ENCODE assay signal across 13 mouse cellular contexts in the genomic region with DNA sequence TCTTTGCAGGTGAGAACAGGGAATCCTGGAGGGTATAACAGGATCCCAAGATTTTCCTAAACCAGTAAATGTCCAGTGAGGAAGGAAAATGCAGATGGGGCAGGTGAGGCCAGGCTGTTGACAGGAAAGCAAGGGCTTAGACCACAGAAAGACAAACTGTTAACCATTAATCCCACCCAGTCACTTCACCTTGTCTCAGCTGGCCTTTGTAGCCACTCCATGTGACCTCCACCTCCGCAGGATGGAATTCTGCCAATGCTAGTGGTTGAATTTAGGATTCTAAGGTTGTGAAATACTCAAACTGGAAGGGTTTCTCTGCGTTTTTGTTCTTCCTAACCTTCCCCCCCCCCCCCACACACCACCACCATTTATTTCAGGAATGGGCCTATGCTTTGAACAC. TPM values are rescaled to one million over a fixed set of nuclear protein-coding genes. Genes with fewer than 3 reads are reported as not detected.
DNase-seq lines count a peak whose midpoint lies in the region; ATAC-seq and TF ChIP-seq lines count a peak whose summit lies in the region.
"Had no signal": no experiment of that assay in that cellular context is flagged by ENCODE, and none has a peak within 500 bp of the region (broad histone marks: within the 10 kb centered on the region; RNA-seq: fewer than 3 reads in every experiment).

No protein-coding gene starts in this region.

- no peak for TF ChIP-seq CTCF in lung, postnatal 0 days (IDR thresholded peaks at IDR 0.05)

- peak; percentile 16 for DNase-seq in NIH3T3 (ENCODE audit: low read depth)
- DNase-seq in kidney, postnatal 36 days = peak; percentile 81 to 91
- DNase-seq in lung, postnatal 0 days (ENCODE audit: low spot score) = peak; percentile 47
- DNase-seq in thymus, postnatal 10 days (ENCODE audit: low spot score in 2 of 2) = no peak
- no peak for DNase-seq in urinary bladder, postnatal 25 days (ENCODE audit: low spot score)
- DNase-seq: cerebellum, adult 11-12 months; heart, postnatal 10 days; thymus, postnatal 25 days had no signal

- WGBS in lung, postnatal 0 days = 43% methylated on average over 2 of the region's 2 CpGs
- 71% methylated on average over 2 of the region's 2 CpGs for WGBS in forebrain, embryonic 15.5 days

- H3K27ac ChIP-seq in brown adipose tissue, adult 24 weeks (replicated peaks; ENCODE audit: low read depth, low read length) = peak overlapping the region; percentile 94
- H3K27ac ChIP-seq in lung, postnatal 0 days (ENCODE audit: low read length) = no peak overlapping the region
- no peak overlapping the region for H3K27ac ChIP-seq in forebrain, embryonic 15.5 days (replicated peaks)
- H3K27ac ChIP-seq: limb, embryonic 10.5 days had no signal

- no peak overlapping the region for H3K9ac ChIP-seq in lung, postnatal 0 days (replicated peaks; ENCODE audit: low read depth)
- H3K9ac ChIP-seq in forebrain, embryonic 15.5 days (replicated peaks) = no peak overlapping the region

- peaks cover 12% of the 10 kb centered on the region for H3K4me1 ChIP-seq in brown adipose tissue, adult 24 weeks (ENCODE audit: control insufficient read depth, insufficient read depth, insufficient read length, low read length)
- no peaks in the 10 kb centered on the region; the same call in 1 of the 2 replicates for H3K4me1 ChIP-seq in lung, postnatal 0 days (ENCODE audit: insufficient read depth, low read depth, low read length)
- peaks cover 17% of the 10 kb centered on the region for H3K4me1 ChIP-seq in forebrain, embryonic 15.5 days

- H3K4me3 ChIP-seq in brown adipose tissue, adult 24 weeks (ENCODE audit: insufficient read depth, low read depth, low read length) = no peak overlapping the region
- no peak overlapping the region for H3K4me3 ChIP-seq in lung, postnatal 0 days (ENCODE audit: low read depth, low read length)
- no peak overlapping the region for H3K4me3 ChIP-seq in forebrain, embryonic 15.5 days
- H3K4me3 ChIP-seq: erythroblast, embryonic 14.5 days; limb, embryonic 10.5 days had no signal

- TF ChIP-seq EP300 in lung, postnatal 0 days (IDR thresholded peaks at IDR 0.05) = peak; percentile 49

- H3K4me2 ChIP-seq in lung, postnatal 0 days (replicated peaks; ENCODE audit: low read depth, low read length) = no peak overlapping the region
- H3K4me2 ChIP-seq in forebrain, embryonic 15.5 days (replicated peaks) = no peak overlapping the region

- no peak for ATAC-seq in lung, postnatal 0 days
- no peak for ATAC-seq in forebrain, embryonic 15.5 days (replicated peaks)

- no peaks in the 10 kb centered on the region for H3K27me3 ChIP-seq in lung, postnatal 0 days (replicated peaks; ENCODE audit: insufficient read depth, low read length)
- no peaks in the 10 kb centered on the region for H3K27me3 ChIP-seq in forebrain, embryonic 15.5 days
- H3K27me3 ChIP-seq: CH12.LX had no signal

- no peaks in the 10 kb centered on the region for H3K36me3 ChIP-seq in lung, postnatal 0 days (ENCODE audit: insufficient read depth, low read length)
- H3K36me3 ChIP-seq in forebrain, embryonic 15.5 days = 0 out of 2 replicates have a peak, but pooled peaks cover under 1% of the 10 kb centered on the region
- H3K36me3 ChIP-seq: limb, embryonic 10.5 days had no signal

- H3K9me3 ChIP-seq in lung, postnatal 0 days (ENCODE audit: low read length) = no peaks in the 10 kb centered on the region
- H3K9me3 ChIP-seq in forebrain, embryonic 15.5 days = no peaks in the 10 kb centered on the region
- H3K9me3 ChIP-seq: limb, embryonic 10.5 days had no signal

RNA-seq across cellular contexts. Expression of gene Slc22a23, which starts 52.9 kb away (rescaled TPM):
- polyA plus RNA-seq in brown adipose tissue, adult 24 weeks (2012; ENCODE audit: insufficient read depth, insufficient read length, missing spikeins) = 7.7 and 16.1 TPM in 2 replicates
- 8.1 and 9.1 TPM in 2 replicates for polyA plus RNA-seq in lung, postnatal 0 days (2015; fragmentation: Nextera tagmentation; extraction: Ambion mirVana)
- polyA plus RNA-seq in forebrain, embryonic 15.5 days (2015; fragmentation: Nextera tagmentation; extraction: Ambion mirVana) = 10.9 and 11.3 TPM in 2 replicates

Comparison
In these comparisons a context has a peak if more than half of its experiments do, and no peak if none do; other contexts are left out.
1. DNase-seq: peak in NIH3T3 (single experiment), kidney, postnatal 36 days (2 of 2) and lung, postnatal 0 days (single experiment); none in thymus, postnatal 10 days (0 of 2) and urinary bladder, postnatal 25 days (single experiment).